Mouse (Mus musculus) skeletal muscle tissue, adult 2 months (tissue): Measurements from ENCODE around the gene Rpgrip1l.

Experiments used
- DNase-seq: peaks from one replicate; pipeline ENCODE4 v3.0.0-alpha.2; 2012; ENCODE audit warnings: low read depth, low spot score

Gene Rpgrip1l

GRCm38 (mm10) chr8:91273493-91273892, 39.6 kb downstream of the Rpgrip1l start:
- DNase-seq, result no peak

GRCm38 (mm10) chr8:91269374-91269958, 43.6 kb downstream of the Rpgrip1l start:
- DNase-seq, result no peak

- peak; percentile 57 for DNase-seq
Observed at GRCm38 (mm10) chr8:91264564-91264963, 48.5 kb downstream of the Rpgrip1l start.

GRCm38 (mm10) chr8:91263939-91264338, 49.1 kb downstream of the Rpgrip1l start:
- DNase-seq, result no peak

- DNase-seq, result no peak
Observed at GRCm38 (mm10) chr8:91261598-91261997, 51.5 kb downstream of the Rpgrip1l start.

- DNase-seq, result no peak
Observed at GRCm38 (mm10) chr8:91250966-91251365, 62.1 kb downstream of the Rpgrip1l start.

- no peak for DNase-seq
Observed at GRCm38 (mm10) chr8:91249758-91250466, 63.1 kb downstream of the Rpgrip1l start.

GRCm38 (mm10) chr8:91245821-91246454, 67.1 kb downstream of the Rpgrip1l start:
- DNase-seq, result no peak

- DNase-seq, result no peak
Observed at GRCm38 (mm10) chr8:91242721-91243120, 70.3 kb downstream of the Rpgrip1l start.

- DNase-seq, result no peak
Observed at GRCm38 (mm10) chr8:91241873-91242519, 71.1 kb downstream of the Rpgrip1l start.

GRCm38 (mm10) chr8:91241371-91241770, 71.7 kb downstream of the Rpgrip1l start:
- DNase-seq, result no peak

- DNase-seq, result no peak
Observed at GRCm38 (mm10) chr8:91237191-91237590, 75.9 kb downstream of the Rpgrip1l start.

- no peak for DNase-seq
Observed at GRCm38 (mm10) chr8:91234097-91234496, 79.0 kb downstream of the Rpgrip1l start.

- no peak for DNase-seq
Observed at GRCm38 (mm10) chr8:91227421-91227841, 85.6 kb downstream of the Rpgrip1l start.

GRCm38 (mm10) chr8:91224227-91224626, 88.8 kb downstream of the Rpgrip1l start:
- DNase-seq, result no peak

- no peak for DNase-seq
Observed at GRCm38 (mm10) chr8:91221841-91222240, 91.2 kb downstream of the Rpgrip1l start.

- DNase-seq, result peak; percentile 44
Observed at GRCm38 (mm10) chr8:91218271-91218670, 94.8 kb downstream of the Rpgrip1l start.

GRCm38 (mm10) chr8:91217062-91217905, 95.8 kb downstream of the Rpgrip1l start:
- no peak for DNase-seq

GRCm38 (mm10) chr8:91214287-91214686, 98.8 kb downstream of the Rpgrip1l start:
- DNase-seq, result no peak

- no peak for DNase-seq
Observed at GRCm38 (mm10) chr8:91212948-91213347, 100.1 kb downstream of the Rpgrip1l start.

GRCm38 (mm10) chr8:91209658-91210057, 103.4 kb downstream of the Rpgrip1l start:
- no peak for DNase-seq
